Mouse (Mus musculus) adrenal gland, adult (tissue): ENCODE measurements around the gene Zic4.
A peak's percentile ranks its signal among the peaks of the same experiment; 100 is the strongest.

Experiments used
- DNase-seq, 2 experiments: peaks; one replicate each; pipeline ENCODE4 v3.0.0; 2022 to 2023; ENCODE audit warnings: low spot score in 1 of 2; ENCODE audit not compliant: inconsistent age in 2 of 2

The Zic4 gene

GRCm38 (mm10) chr9:91363011-91363730 is 958 bp downstream of the Zic4 start:
- no peak for DNase-seq

DNA sequence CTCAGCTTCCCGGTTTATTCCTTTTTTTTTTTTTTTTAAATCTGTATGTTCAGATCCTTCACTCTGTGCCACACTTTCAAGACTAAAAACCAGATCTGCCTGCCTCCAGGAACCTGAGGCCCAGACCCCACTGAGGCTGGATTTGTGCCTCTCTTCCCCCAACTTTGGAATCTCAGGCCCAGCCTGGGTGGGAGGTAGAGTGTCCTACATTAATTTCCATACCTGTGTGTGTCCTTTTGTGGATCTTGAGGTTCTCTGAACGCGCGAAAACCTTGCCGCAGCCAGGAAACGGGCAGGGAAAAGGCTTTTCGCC is 1.6 kb downstream of the Zic4 start:
- DNase-seq, result no peak

GRCm38 (mm10) chr9:91364127-91364970 is 2.1 kb downstream of the Zic4 start:
- DNase-seq, result peak in 1 of 2 experiments; percentile 47

DNA sequence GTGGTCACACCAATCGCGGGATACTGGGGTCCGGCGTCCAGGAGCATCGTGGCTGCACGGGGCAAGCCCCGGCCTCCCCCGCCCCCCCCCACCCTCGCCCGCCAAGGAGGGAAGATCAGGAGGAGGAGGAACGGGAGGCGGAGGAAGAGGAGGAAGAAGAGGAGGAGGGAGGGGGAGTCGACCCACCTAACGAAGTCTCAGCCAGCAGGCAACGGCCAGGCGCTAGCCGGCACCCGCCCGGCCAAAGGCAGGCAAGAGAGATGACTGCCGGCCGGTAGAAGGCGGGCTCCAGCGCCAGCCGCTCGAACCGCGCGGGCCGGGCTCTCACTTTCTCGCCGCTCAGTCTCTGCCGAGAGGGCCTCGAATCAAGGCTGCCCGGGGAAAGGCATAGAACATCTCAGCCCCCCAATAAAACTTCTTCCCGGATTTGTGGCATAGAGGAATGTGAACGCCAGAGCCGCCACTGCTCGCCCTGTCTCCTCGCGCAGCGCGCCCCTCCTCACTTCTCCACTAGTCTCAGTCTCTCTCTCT is 2.8 kb downstream of the Zic4 start:
- no peak for DNase-seq

- no peak for DNase-seq
Measured at GRCm38 (mm10) chr9:91365664-91366063, 3.5 kb downstream of the Zic4 start, which contains the start of gene Zic1. Gene Zic1 (minus strand): TSS chr9:91365810.

DNA sequence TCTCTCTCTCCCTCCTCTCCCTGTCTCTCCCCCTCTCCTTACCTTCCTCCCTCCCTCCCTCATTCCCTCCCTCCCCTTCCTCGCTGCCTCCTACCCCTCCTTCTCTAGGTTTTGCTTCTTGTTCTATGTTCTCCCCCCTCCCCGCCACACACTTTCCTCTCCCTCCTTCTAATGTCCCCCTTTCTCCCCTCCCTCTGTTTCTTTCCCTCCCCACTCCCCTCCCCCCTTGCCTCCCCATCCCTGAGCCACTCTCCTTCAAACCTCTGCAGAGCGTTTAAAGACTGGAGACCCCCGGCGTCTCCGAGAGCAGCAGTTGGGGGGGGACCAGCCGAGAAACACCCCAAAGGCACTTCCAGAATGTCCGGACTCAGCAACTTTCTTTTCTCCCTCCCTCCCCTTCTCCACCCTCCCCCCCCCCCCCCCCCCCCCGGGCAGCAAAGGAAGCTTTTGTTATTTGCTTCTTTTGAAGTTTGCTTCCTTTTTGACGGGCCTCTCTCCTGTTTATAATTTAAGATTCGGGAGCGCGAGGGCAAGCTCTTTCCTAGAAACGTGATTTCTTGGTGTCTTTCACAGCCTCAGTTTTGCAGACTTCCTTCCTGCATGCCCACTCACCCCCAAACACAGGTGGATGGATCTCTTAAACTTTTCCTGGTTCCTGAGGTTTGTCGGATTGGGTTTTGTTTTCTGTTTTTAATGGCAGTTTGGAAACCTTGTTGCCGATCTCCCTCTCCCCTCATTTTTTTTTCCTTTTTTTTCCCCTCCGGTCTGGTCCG is 4.2 kb downstream of the Zic4 start:
- no peak for DNase-seq

GRCm38 (mm10) chr9:91366999-91367811 is 5.0 kb downstream of the Zic4 start:
- DNase-seq, result no peak

DNA sequence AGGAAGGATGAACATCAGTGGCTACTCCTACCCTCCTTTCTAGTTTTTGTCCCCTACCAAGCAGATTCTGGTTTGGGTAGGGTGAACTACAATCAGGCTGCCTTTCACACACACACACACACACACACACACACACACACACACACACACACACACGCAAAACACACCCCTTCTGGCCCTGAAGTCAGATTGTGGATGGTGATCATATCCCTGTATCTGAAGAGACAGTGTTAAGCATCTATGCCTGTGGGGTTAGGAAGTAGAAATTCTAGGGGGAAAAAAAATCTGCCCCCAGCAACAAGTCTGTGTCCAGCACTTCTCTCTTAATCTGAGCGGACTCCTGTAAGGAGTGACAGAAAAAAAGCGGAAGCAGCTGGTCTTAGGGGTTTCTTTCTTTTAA is 5.9 kb downstream of the Zic4 start:
- DNase-seq, result no peak

- DNase-seq, result no peak
Measured at GRCm38 (mm10) chr9:91368946-91369292, 6.7 kb downstream of the Zic4 start.

DNA sequence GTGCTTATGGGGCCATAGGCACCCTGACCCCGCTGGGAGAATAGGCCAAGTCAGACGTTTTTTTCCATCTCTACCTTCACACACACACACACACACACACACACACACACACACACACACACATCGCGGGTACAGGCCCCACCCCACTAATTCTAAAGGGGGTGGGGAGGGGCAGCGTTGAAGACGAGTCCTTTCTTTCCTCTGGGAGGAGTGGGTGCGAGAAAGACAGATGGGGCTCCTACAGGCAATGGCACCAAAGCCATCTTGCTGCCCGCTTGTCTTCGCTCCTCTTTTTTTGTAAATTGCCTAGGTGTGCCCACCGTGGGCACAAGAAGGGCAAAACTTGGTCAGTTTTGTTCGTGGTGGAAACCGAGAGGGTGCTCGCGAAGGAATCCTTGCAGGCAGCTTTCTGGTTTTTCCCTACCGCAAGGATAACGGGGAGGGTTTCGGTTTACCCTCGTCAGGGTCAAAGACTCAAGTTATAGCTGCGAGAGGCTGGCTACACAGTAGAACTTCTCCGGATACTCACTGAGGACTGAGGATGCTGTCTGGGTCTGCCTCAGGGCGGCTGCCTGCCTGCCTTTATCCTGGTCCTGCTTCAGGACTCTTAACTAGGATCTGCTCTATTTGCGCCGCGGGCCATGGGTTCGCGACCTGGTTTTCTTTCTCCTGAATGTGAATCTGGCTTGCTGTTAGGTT is 7.2 kb downstream of the Zic4 start:
- no peak for DNase-seq

DNA sequence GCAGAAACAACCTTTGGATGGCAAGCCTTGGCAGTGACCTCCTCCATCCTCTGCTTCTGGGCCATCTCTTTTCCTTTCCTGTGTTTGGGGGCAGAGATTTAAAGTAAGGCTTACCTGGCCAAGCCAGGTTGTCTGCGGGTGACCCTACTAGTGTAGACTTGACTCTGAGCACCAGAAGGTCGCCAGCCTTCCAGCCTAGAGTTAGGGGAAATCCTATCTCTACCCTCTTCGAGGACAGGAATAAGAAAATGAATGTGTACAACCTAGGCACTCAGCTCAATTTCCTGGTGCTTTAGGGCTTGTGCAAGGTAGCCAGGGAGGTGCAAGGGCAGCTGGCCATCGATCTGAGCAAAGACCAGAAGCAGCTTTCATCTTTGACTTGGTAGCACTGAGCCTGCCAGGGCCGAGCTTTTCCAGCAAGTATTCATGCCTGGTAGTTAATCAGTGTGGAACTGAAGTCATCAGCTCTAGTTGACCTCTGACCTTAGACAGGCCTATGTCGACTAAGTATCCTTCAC is 8.0 kb downstream of the Zic4 start:
- DNase-seq, result no peak

DNA sequence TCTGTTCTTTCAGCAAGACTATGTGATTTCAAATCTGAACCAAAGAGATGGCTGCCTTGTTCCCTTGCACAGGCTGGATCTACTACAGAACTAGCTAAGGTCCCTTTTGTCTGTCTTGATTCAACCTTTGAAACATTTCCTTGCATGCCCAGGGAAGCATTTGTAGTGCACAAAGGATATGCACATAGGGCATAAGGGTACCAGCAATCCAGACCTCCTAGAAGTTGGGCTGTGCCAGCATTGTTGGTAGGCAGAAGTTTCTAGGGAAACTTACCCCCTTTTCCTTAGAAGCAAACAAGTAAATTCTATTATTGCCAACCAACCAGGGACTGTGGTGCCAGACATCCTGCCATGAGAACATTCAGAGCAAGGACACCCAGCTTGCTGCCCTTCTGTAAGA is 8.8 kb downstream of the Zic4 start:
- DNase-seq, result no peak

- DNase-seq, result no peak
Measured at GRCm38 (mm10) chr9:91371608-91372007, 9.4 kb downstream of the Zic4 start.

DNA sequence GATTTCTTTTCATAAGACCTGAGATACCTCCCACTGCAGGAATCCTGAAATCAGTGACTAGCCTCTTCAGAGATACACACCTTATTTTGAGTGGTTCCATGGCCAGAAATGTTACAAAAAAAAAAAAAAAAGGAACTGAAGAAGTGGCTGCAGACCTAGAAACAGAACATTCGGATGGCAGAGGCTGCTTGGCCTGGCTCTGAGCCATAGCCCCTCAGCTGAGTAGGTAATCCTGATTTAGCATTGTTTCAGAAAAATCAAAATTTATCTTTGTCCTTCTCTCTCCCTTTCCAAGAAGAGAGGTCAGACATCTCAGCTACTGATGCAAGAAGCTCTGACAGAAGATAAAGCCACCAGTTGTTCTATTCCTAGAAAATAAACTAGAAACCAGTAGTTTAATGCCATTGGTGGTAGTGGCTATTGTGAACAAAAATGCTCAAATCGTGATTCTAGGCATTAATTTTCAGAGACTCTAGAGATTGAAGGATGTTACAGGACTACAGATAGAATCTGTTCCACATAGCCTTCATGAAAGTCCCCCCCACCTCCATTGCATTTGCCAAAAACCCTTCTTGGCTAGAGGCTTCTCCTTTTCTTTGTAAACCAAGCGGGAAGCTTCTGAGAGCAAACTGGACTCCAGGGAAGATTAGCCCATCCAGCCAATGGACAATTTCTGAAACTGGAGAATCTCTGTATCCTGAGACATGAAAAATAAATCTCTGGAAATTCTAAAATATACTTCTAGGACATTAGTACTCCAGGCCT is 11.8 kb downstream of the Zic4 start:
- no peak for DNase-seq

- DNase-seq, result no peak
Measured at GRCm38 (mm10) chr9:91374665-91375064, 12.5 kb downstream of the Zic4 start.

GRCm38 (mm10) chr9:91377036-91377872 is 15.0 kb downstream of the Zic4 start:
- no peak for DNase-seq

DNA sequence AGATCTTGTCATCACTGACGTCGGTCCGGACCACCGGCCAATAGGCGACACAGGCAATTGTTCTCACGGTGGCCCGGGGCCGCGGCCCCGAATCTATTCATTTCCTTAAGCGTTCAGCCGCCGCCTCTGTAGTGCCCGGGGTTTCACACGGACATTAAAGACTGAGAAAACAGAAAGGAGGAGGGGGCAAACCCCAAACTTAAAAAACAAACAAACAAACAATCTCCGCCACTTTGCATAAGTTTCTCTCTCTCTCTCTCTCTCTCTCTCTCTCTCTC is 15.6 kb downstream of the Zic4 start:
- no peak for DNase-seq

- DNase-seq, result no peak
Measured at GRCm38 (mm10) chr9:91378411-91379299, 16.4 kb downstream of the Zic4 start.
